Mouse (Mus musculus): ENCODE data around the gene Gpr1. TPM values are rescaled to one million over a fixed set of nuclear protein-coding genes. Genes with fewer than 3 reads are reported as not detected.
"Not testable (repeated sequence)": the region's sequence is repeated elsewhere in the genome, so short reads cannot be mapped to it uniquely, and the experiment has no call there.

Gene Gpr1
- total RNA-seq, 1 experiment, result 1.3 TPM

GRCm38 (mm10) chr1:63188536-63188935 lies 25.8 kb downstream of the Gpr1 start:
- no peaks in the 10 kb centered on the region for H3K9me3 ChIP-seq (ENCODE audit: control insufficient read depth, insufficient read depth, low read depth, low read length)
- TF ChIP-seq MAFK (IDR thresholded peaks at IDR 0.05; ENCODE audit: insufficient read depth, low read depth, low read length) (no peak), ZC3H11A (IDR thresholded peaks at IDR 0.05; ENCODE audit: borderline replicate concordance, low read depth, low read length) (no peak), HCFC1 (IDR thresholded peaks at IDR 0.05; ENCODE audit: borderline replicate concordance, insufficient read depth, low read length) (no peak), ZNF384 (IDR thresholded peaks at IDR 0.05; ENCODE audit: low read depth, low read length) (no peak), CHD2 (IDR thresholded peaks at IDR 0.05; ENCODE audit: low read depth, low read length) (no peak)
- in situ Hi-C loops (cut with MboI; ENCODE audit: low sequenced_read_pairs in 2 of 2, unreplicated experiment in 2 of 2), result no loop called here

DNA sequence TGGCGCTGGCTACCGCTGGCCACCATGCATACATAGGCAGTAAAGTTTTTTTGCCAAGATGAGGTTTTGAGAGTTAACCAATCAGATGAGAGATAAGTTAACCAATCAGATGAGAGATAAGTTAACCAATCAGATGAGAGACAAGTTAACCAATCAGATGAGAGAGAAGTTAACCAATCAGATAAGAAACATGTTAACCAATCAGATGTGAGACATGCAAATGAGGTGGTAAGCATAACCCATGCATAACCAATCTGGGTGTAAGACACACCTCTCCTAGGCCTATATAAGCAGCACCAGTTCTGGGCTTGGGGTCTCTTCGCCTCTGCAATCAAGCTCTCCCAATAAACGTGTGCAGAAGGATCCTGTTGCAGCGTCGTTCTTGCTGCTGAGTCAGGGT lies 28.9 kb downstream of the Gpr1 start:
- DNase-seq (ENCODE audit: low read depth, low spot score); in situ Hi-C loops (cut with MboI; ENCODE audit: low sequenced_read_pairs in 2 of 2, unreplicated experiment in 2 of 2); H3K36me3 ChIP-seq (ENCODE audit: control insufficient read depth, insufficient read depth, low read length, poor library complexity, severe bottlenecking); H3K9me3 ChIP-seq (ENCODE audit: control insufficient read depth, insufficient read depth, low read depth, low read length); H3K9ac ChIP-seq (ENCODE audit: insufficient read depth, low read depth, low read length, poor library complexity, severe bottlenecking); H3K4me3 ChIP-seq (ENCODE audit: insufficient read depth in 1 of 2, low read depth in 1 of 2, low read length in 2 of 2, poor library complexity in 1 of 2, severe bottlenecking in 1 of 2); H3K27ac ChIP-seq (ENCODE audit: insufficient read depth, low read depth, low read length, poor library complexity, severe bottlenecking); H3K4me1 ChIP-seq (ENCODE audit: control insufficient read depth in 2 of 2, insufficient read depth in 2 of 2, low read length in 2 of 2, poor library complexity in 1 of 2): not testable (repeated sequence)

More at GRCm38 (mm10) chr1:63188536-63188935, 25.8 kb downstream of the Gpr1 start:
- Histone ChIP-seq H3K9ac (ENCODE audit: insufficient read depth, low read depth, low read length, poor library complexity, severe bottlenecking) (no peak overlapping the region), H3K36me3 (ENCODE audit: control insufficient read depth, insufficient read depth, low read length, poor library complexity, severe bottlenecking) (no peaks in the 10 kb centered on the region), H3K4me1 (ENCODE audit: control insufficient read depth in 2 of 2, insufficient read depth in 2 of 2, low read length in 2 of 2, poor library complexity in 1 of 2) (peaks cover 0 to 3% of the 10 kb centered on the region in 2 experiments; a peak in 1 of 4 replicates), H3K4me3 (ENCODE audit: insufficient read depth in 1 of 2, low read depth in 1 of 2, low read length in 2 of 2, poor library complexity in 1 of 2, severe bottlenecking in 1 of 2) (no peak overlapping the region), H3K27ac (ENCODE audit: insufficient read depth, low read depth, low read length, poor library complexity, severe bottlenecking) (no peak overlapping the region)
- DNase-seq (ENCODE audit: low read depth, low spot score), result no peak

- H3K4me3 ChIP-seq (ENCODE audit: insufficient read depth in 1 of 2, low read depth in 1 of 2, low read length in 2 of 2, poor library complexity in 1 of 2, severe bottlenecking in 1 of 2), result no peak overlapping the region
- peaks cover 22% of the 10 kb centered on the region for H3K36me3 ChIP-seq (ENCODE audit: control insufficient read depth, insufficient read depth, low read length, poor library complexity, severe bottlenecking)
- TF ChIP-seq MAFK (IDR thresholded peaks at IDR 0.05; ENCODE audit: insufficient read depth, low read depth, low read length) (no peak), CHD2 (IDR thresholded peaks at IDR 0.05; ENCODE audit: low read depth, low read length) (no peak; the same call in 1 of the 2 replicates), ZC3H11A (IDR thresholded peaks at IDR 0.05; ENCODE audit: borderline replicate concordance, low read depth, low read length) (no peak)
- in situ Hi-C loops (cut with MboI; ENCODE audit: low sequenced_read_pairs in 2 of 2, unreplicated experiment in 2 of 2), result no loop called here
- no peaks in the 10 kb centered on the region for H3K9me3 ChIP-seq (ENCODE audit: control insufficient read depth, insufficient read depth, low read depth, low read length)
- H3K27ac ChIP-seq (ENCODE audit: insufficient read depth, low read depth, low read length, poor library complexity, severe bottlenecking), result no peak overlapping the region
- H3K9ac ChIP-seq (ENCODE audit: insufficient read depth, low read depth, low read length, poor library complexity, severe bottlenecking), result no peak overlapping the region
- H3K4me1 ChIP-seq (ENCODE audit: control insufficient read depth in 2 of 2, insufficient read depth in 2 of 2, low read length in 2 of 2, poor library complexity in 1 of 2), result no peaks in the 10 kb centered on the region
- DNase-seq (ENCODE audit: low read depth, low spot score), result no peak
These were observed 31.6 kb downstream of the Gpr1 start for GRCm38 (mm10) chr1:63182636-63183270.

- in situ Hi-C loops (cut with MboI; ENCODE audit: low sequenced_read_pairs in 2 of 2, unreplicated experiment in 2 of 2), result no loop called here
- TF ChIP-seq ZC3H11A (IDR thresholded peaks at IDR 0.05; ENCODE audit: borderline replicate concordance, low read depth, low read length), result no peak
- no peak for TF ChIP-seq MAFK (IDR thresholded peaks at IDR 0.05; ENCODE audit: insufficient read depth, low read depth, low read length)
- Histone ChIP-seq H3K4me3 (ENCODE audit: insufficient read depth in 1 of 2, low read depth in 1 of 2, low read length in 2 of 2, poor library complexity in 1 of 2, severe bottlenecking in 1 of 2) (no peak overlapping the region), H3K4me1 (ENCODE audit: control insufficient read depth in 2 of 2, insufficient read depth in 2 of 2, low read length in 2 of 2, poor library complexity in 1 of 2) (no peaks in the 10 kb centered on the region), H3K36me3 (ENCODE audit: control insufficient read depth, insufficient read depth, low read length, poor library complexity, severe bottlenecking) (peaks cover 25% of the 10 kb centered on the region), H3K9ac (ENCODE audit: insufficient read depth, low read depth, low read length, poor library complexity, severe bottlenecking) (no peak overlapping the region), H3K27ac (ENCODE audit: insufficient read depth, low read depth, low read length, poor library complexity, severe bottlenecking) (no peak overlapping the region), H3K9me3 (ENCODE audit: control insufficient read depth, insufficient read depth, low read depth, low read length) (no peaks in the 10 kb centered on the region)
- DNase-seq (ENCODE audit: low read depth, low spot score), result no peak
These were observed 32.1 kb downstream of the Gpr1 start for GRCm38 (mm10) chr1:63182212-63182611.

DNA sequence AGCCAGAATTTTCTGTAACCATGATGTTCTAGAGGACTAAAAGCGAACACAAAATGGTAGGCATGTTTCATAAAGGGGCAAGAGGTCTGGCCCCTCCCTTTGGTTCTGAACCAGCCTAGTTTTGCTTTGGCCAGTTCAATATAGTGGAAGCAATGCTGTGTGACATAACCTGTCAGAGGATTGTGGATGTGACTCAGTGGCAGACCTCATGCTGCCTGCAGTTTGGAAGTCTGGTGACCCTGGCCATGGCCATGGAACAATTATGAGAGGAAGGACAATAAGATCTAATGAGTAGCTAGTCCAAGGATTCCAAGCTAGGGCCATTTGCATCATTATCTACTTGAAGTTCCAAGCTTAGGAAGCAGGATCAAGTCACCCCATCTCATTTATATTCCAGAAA lies 32.9 kb downstream of the Gpr1 start:
- Histone ChIP-seq H3K9me3 (ENCODE audit: control insufficient read depth, insufficient read depth, low read depth, low read length) (no peaks in the 10 kb centered on the region), H3K36me3 (ENCODE audit: control insufficient read depth, insufficient read depth, low read length, poor library complexity, severe bottlenecking) (peaks cover 25% of the 10 kb centered on the region), H3K4me1 (ENCODE audit: control insufficient read depth in 2 of 2, insufficient read depth in 2 of 2, low read length in 2 of 2, poor library complexity in 1 of 2) (no peaks in the 10 kb centered on the region), H3K4me3 (ENCODE audit: insufficient read depth in 1 of 2, low read depth in 1 of 2, low read length in 2 of 2, poor library complexity in 1 of 2, severe bottlenecking in 1 of 2) (no peak overlapping the region), H3K27ac (ENCODE audit: insufficient read depth, low read depth, low read length, poor library complexity, severe bottlenecking) (no peak overlapping the region), H3K9ac (ENCODE audit: insufficient read depth, low read depth, low read length, poor library complexity, severe bottlenecking) (no peak overlapping the region; the same call in 1 of the 2 replicates)
- DNase-seq (ENCODE audit: low read depth, low spot score), result no peak
- in situ Hi-C loops (cut with MboI; ENCODE audit: low sequenced_read_pairs in 2 of 2, unreplicated experiment in 2 of 2), result no loop called here
- no peak for TF ChIP-seq ZC3H11A (IDR thresholded peaks at IDR 0.05; ENCODE audit: borderline replicate concordance, low read depth, low read length)
- TF ChIP-seq HCFC1 (IDR thresholded peaks at IDR 0.05; ENCODE audit: borderline replicate concordance, insufficient read depth, low read length), result no peak
- no peak for TF ChIP-seq ZNF384 (IDR thresholded peaks at IDR 0.05; ENCODE audit: low read depth, low read length)

Measured in ES-E14 (cell line).